Mouse (Mus musculus) heart, adult 2 months (tissue): Measurements from ENCODE around the gene Dedd.
"Not testable (repeated sequence)": the region's sequence is repeated elsewhere in the genome, so short reads cannot be mapped to it uniquely, and the experiment has no call there.

Source experiments
- CTCF ChIP-seq: fragments of 200-600 bp; IDR thresholded peaks from 2 replicates; pipeline ENCODE4 v1.8.1; 2022; ENCODE audit warnings: antibody characterized with exemption, mild to moderate bottlenecking, moderate library complexity
- POLR2A ChIP-seq: fragments of 200-500 bp; IDR thresholded peaks from 2 replicates; pipeline ENCODE4 v1.6.1; 2011; ENCODE audit warnings: mild to moderate bottlenecking, low read depth, low read length, control low read depth; ENCODE audit not compliant: insufficient read depth

GRCm38 (mm10) chr1:171326588-171326987 lies 2.4 kb upstream of the Dedd start:
- not testable (repeated sequence) for TF ChIP-seq CTCF, POLR2A
